Mouse (Mus musculus) forebrain, postnatal 0 days (tissue): ENCODE measurements at regions not wholly inside any gene's neighbourhood (a gene's known extent, or its start where the extent isn't known, plus 50 kb on each side); places are given as distances from the start of the nearest gene placed in this dataset.

Experiments
- ATAC-seq: fragments of 200-750 bp; cut with Nextera tagmentation; 2 replicates; pipeline ENCODE4 v1.8.0; 2017; ENCODE audit warnings: mild to moderate bottlenecking, moderate library complexity
- DNase-seq: peaks from one replicate; pipeline ENCODE4 v3.0.0-alpha.2; 2015
- H3K27ac ChIP-seq: fragments of 300-500 bp; sonication (generic); 2 replicates; pipeline ENCODE4 v1.5.1; 2014; ENCODE audit warnings: low read depth, mild to moderate bottlenecking, antibody characterized with exemption, low read length, moderate library complexity, mixed read lengths
- H3K27me3 ChIP-seq: fragments of 300-500 bp; sonication (generic); 2 replicates; pipeline ENCODE4 v1.6.1; 2014; ENCODE audit warnings: mild to moderate bottlenecking, low read length, mixed read lengths; ENCODE audit not compliant: insufficient read depth
- H3K36me3 ChIP-seq: fragments of 300-500 bp; sonication (generic); 2 replicates; pipeline ENCODE4 v1.6.1; 2014; ENCODE audit warnings: mild to moderate bottlenecking, moderate library complexity; ENCODE audit not compliant: insufficient read depth
- H3K4me1 ChIP-seq: fragments of 300-500 bp; sonication (generic); 2 replicates; pipeline ENCODE4 v1.6.1; 2014; ENCODE audit warnings: antibody characterized with exemption; ENCODE audit not compliant: insufficient read depth
- H3K4me2 ChIP-seq: fragments of 300-500 bp; sonication (generic); 2 replicates; pipeline ENCODE4 v1.6.1; 2014; ENCODE audit warnings: low read depth, mild to moderate bottlenecking, moderate library complexity
- H3K4me3 ChIP-seq: fragments of 300-500 bp; sonication (generic); 2 replicates; pipeline ENCODE4 v1.5.1; 2014; ENCODE audit warnings: low read depth, low read length, mixed read lengths
- H3K9ac ChIP-seq: fragments of 300-500 bp; sonication (generic); 2 replicates; pipeline ENCODE4 v1.6.1; 2014; ENCODE audit warnings: mild to moderate bottlenecking
- H3K9me3 ChIP-seq: fragments of 300-500 bp; sonication (generic); 2 replicates; pipeline ENCODE4 v1.6.1; 2016; ENCODE audit warnings: low read length
- CTCF ChIP-seq: sonication (generic); IDR thresholded peaks from 2 replicates; pipeline ENCODE4 v1.5.1; 2016; ENCODE audit warnings: antibody characterized with exemption, control low read depth, low read depth
- WGBS: fragments of 180-500 bp; shearing (Covaris S2); extraction: QIAGEN DNeasy Blood & Tissue Kit; methylation state at CpG from one replicate; pipeline ENCODE4 v1.1.7; 2014; 5-methylcytosine and 5-hydroxymethylcytosine counted together

DNA sequence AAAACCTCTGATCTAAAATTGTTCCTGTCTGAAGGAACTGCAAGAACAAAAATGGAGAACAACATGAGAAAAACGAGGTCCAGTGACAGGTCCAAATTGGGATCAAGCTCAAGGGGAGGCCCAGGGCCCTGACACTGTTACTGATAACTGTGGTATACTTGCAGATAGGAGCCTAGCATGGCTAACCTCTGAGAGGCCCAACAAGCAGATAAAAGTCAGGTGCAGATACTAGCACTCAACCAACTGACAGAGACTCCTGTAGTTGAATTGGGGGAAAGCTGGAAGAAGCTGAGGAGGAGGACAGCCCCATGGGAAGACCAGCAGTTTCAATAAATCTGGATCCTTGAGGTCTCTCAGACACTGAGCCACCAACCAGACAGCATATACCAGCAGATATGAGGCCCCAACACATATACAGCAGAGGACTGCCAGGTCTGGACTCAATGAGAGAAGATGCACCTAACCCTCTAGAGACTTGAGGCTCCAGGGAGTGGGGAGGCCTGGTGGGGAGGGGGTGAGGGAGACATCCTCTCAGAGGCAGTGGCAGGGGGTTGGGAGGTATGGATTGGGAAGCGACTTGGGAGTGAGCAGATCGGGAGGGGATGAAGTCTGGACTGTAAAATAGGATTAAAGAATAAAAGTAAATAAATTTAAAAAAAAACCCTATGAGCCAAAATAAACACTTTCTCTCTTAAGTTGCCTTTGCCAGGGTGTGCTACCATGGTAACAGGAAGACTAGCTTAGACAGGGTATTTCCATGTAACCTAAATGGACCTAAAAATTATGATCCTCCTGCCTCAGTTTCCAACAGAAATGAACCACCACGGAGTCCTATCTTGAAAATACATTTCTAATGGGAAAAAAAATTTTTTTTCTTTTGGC, 91.8 kb downstream of the Fam204a start:
- no peak for TF ChIP-seq CTCF
- Histone ChIP-seq H3K4me2 (no peak overlapping the region), H3K36me3 (no peaks in the 10 kb centered on the region), H3K9ac (no peak overlapping the region), H3K27ac (no peak overlapping the region), H3K4me1 (no peaks in the 10 kb centered on the region), H3K9me3 (no peaks in the 10 kb centered on the region), H3K4me3 (no peak overlapping the region), H3K27me3 (no peaks in the 10 kb centered on the region)
- DNase-seq, result no peak
- WGBS, result 86% methylated on average over 4 of the region's 4 CpGs
- no peak for ATAC-seq

DNA sequence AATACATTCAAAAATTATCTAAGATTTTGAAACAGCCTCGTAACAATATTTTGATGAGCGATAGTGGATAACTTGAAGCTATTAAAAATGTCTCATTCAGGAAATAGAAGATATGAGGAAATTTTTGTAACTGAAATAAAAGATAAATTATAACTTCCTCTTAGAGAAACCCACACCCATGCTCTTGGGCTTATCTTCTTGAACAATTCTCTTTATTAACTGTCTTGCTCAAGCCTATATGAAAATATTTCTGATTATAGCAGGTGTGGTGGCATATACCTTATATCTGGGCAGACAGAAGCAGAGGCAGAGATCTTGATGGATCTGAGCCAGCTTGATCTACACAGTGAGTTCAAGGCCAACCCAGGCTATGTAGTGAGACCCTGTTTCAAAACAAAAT, 96.9 kb downstream of the Fam204a start:
- TF ChIP-seq CTCF, result no peak
- H3K9ac ChIP-seq, result no peak overlapping the region
- no peaks in the 10 kb centered on the region for H3K9me3 ChIP-seq
- no peak overlapping the region for H3K4me3 ChIP-seq
- H3K4me1 ChIP-seq, result no peaks in the 10 kb centered on the region
- no peaks in the 10 kb centered on the region for H3K36me3 ChIP-seq
- H3K4me2 ChIP-seq, result no peak overlapping the region
- H3K27ac ChIP-seq, result no peak overlapping the region
- DNase-seq, result no peak
- H3K27me3 ChIP-seq, result no peaks in the 10 kb centered on the region
- no peak for ATAC-seq
- 91% methylated on average over 2 of the region's 2 CpGs for WGBS

DNA sequence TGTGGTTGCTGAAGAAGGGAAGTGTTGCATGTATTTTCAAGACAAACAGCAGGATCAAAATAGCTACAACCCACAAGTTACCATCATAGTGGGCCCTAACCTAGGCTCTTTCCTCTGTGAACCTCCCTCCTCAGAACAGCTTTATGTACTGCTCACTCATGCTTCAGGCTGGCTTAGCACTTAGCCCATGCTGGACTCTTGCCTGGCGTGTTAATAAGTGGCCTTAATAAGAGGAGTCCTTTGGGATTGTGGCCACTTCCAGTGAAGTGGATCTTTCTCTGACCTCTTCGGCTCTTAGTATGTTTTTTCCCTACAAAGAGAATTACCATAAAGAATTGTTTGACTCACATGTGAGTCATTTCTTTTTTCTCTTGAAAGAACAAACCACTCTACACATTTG, 101.9 kb downstream of the Fam204a start:
- H3K9me3 ChIP-seq, result no peaks in the 10 kb centered on the region
- no peaks in the 10 kb centered on the region for H3K4me1 ChIP-seq
- no peak overlapping the region for H3K9ac ChIP-seq
- H3K36me3 ChIP-seq, result no peaks in the 10 kb centered on the region
- DNase-seq, result no peak
- WGBS, result 71% methylated on average over 2 of the region's 2 CpGs
- H3K4me3 ChIP-seq, result no peak overlapping the region
- H3K4me2 ChIP-seq, result no peak overlapping the region
- no peaks in the 10 kb centered on the region for H3K27me3 ChIP-seq
- ATAC-seq, result no peak
- H3K27ac ChIP-seq, result no peak overlapping the region
- no peak for TF ChIP-seq CTCF

DNA sequence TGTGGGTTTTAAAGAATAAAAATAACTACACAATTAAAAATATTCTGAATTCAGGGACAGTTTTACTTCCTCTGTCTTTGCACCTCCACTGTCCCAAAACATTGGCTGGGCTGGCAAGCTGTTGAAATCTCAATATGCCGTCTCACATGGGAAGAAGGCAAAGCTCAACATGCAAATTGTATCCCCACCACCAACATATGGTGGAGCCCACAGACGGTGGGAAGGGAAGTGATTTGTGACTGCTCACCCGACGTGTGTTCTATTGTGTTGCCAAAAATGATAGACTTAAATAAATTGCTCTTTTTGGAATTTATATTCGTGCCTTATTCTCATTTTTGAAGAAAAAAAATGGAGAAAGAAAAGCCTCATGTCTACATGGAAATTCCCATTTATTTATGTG, 105.6 kb downstream of the Fam204a start:
- H3K36me3 ChIP-seq, result no peaks in the 10 kb centered on the region
- H3K9me3 ChIP-seq, result no peaks in the 10 kb centered on the region
- no peaks in the 10 kb centered on the region for H3K4me1 ChIP-seq
- ATAC-seq, result no peak
- WGBS, result 58% methylated on average over 5 of the region's 5 CpGs
- H3K27me3 ChIP-seq, result no peaks in the 10 kb centered on the region
- no peak overlapping the region for H3K4me2 ChIP-seq
- H3K4me3 ChIP-seq, result no peak overlapping the region
- TF ChIP-seq CTCF, result no peak
- H3K9ac ChIP-seq, result no peak overlapping the region
- DNase-seq, result no peak
- no peak overlapping the region for H3K27ac ChIP-seq

GRCm38 (mm10) chr19:60119051-60119450, 107.5 kb downstream of the Fam204a start:
- no peaks in the 10 kb centered on the region for H3K27me3 ChIP-seq
- H3K4me2 ChIP-seq, result no peak overlapping the region
- no peaks in the 10 kb centered on the region for H3K9me3 ChIP-seq
- ATAC-seq (no peak), DNase-seq (no peak)
- 44% methylated on average over 1 of the region's 1 CpGs for WGBS
- TF ChIP-seq CTCF, result no peak
- H3K36me3 ChIP-seq, result no peaks in the 10 kb centered on the region
- H3K4me3 ChIP-seq, result no peak overlapping the region
- no peak overlapping the region for H3K9ac ChIP-seq
- H3K27ac ChIP-seq, result no peak overlapping the region
- no peaks in the 10 kb centered on the region for H3K4me1 ChIP-seq

DNA sequence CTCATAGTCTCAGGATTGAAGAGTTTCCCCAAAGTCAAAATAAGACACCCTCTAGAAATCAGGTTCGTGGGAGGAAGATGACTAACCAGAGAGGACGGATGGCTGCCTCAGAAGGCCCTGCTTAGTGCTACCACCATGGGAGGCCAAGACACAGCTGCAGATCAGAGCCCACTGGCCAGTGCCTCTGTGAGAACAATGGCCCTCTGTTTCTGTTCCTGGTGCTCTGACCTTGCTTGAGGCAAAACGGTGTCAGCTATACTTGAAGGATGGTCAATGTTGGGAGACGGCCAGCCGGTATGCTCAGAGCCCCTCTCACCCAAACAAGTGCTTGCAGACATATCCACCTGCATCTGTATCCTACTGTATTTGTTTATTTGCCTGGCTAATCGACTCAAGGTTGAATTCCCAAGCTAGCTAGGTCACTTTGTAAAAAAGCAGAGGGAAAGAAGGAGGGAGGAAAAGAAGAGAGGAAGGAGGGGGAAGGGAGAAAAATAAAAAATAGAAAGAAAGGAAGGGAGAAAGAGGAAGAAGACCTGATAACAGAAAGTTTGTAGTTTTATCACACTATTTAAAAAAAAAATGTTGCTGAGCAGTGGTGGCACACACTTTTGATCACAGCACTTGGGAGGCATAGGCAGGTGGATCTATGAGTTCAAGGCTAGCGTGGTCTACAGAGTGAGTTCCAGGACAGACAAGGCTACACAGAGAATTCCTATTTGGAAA, 112.7 kb downstream of the Fam204a start:
- ATAC-seq (no peak), DNase-seq (no peak)
- no peaks in the 10 kb centered on the region for H3K9me3 ChIP-seq
- no peaks in the 10 kb centered on the region for H3K4me1 ChIP-seq
- H3K27me3 ChIP-seq, result no peaks in the 10 kb centered on the region
- TF ChIP-seq CTCF, result no peak
- no peak overlapping the region for H3K4me3 ChIP-seq
- H3K36me3 ChIP-seq, result no peaks in the 10 kb centered on the region
- no peak overlapping the region for H3K4me2 ChIP-seq
- no peak overlapping the region for H3K27ac ChIP-seq
- 46% methylated on average over 7 of the region's 7 CpGs for WGBS
- no peak overlapping the region for H3K9ac ChIP-seq

GRCm38 (mm10) chr19:60110278-60110677, 116.2 kb downstream of the Fam204a start:
- DNase-seq (no peak), ATAC-seq (no peak)
- no peak for TF ChIP-seq CTCF
- no peak overlapping the region for H3K4me2 ChIP-seq
- H3K4me3 ChIP-seq, result no peak overlapping the region
- H3K9me3 ChIP-seq, result no peaks in the 10 kb centered on the region
- 71% methylated on average over 6 of the region's 6 CpGs for WGBS
- H3K4me1 ChIP-seq, result no peaks in the 10 kb centered on the region
- no peaks in the 10 kb centered on the region for H3K27me3 ChIP-seq
- no peak overlapping the region for H3K27ac ChIP-seq
- no peak overlapping the region for H3K9ac ChIP-seq
- no peaks in the 10 kb centered on the region for H3K36me3 ChIP-seq
